Mouse (Mus musculus): ENCODE measurements around the gene Vmn2r83. TPM values are rescaled to one million over a fixed set of nuclear protein-coding genes. Genes with fewer than 3 reads are reported as not detected.

Vmn2r83 gene
- polyA plus RNA-seq (2014; fragmentation: Illumina TruSeq; extraction: RNeasy Lipid Tissue Mini Kit (QIAGEN cat#74804); ENCODE audit: low read depth, low replicate concordance): not detected

DNA sequence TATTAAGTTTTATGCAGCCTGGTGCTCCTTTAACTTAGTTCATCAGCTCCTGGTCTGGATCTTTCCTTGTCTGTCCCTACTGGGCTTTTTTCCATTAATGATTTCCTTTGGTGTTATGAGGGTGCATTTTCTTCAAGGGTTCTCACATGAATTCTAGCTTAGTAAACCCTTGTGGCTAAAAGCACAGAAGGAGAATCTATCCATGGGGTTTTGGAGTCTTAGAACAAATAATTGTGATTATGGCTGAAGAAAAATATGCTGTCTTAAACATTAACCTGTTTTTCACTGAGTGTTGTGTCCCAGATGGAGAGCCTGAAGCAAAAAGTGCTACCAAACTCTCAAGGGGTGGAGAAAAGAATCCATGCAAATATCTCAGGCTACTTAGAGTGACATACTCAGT lies at the start of gene Vmn2r83:
Gene Vmn2r83 (plus strand): TSS at position 301 of the 400 bp plus-strand sequence.

DNA sequence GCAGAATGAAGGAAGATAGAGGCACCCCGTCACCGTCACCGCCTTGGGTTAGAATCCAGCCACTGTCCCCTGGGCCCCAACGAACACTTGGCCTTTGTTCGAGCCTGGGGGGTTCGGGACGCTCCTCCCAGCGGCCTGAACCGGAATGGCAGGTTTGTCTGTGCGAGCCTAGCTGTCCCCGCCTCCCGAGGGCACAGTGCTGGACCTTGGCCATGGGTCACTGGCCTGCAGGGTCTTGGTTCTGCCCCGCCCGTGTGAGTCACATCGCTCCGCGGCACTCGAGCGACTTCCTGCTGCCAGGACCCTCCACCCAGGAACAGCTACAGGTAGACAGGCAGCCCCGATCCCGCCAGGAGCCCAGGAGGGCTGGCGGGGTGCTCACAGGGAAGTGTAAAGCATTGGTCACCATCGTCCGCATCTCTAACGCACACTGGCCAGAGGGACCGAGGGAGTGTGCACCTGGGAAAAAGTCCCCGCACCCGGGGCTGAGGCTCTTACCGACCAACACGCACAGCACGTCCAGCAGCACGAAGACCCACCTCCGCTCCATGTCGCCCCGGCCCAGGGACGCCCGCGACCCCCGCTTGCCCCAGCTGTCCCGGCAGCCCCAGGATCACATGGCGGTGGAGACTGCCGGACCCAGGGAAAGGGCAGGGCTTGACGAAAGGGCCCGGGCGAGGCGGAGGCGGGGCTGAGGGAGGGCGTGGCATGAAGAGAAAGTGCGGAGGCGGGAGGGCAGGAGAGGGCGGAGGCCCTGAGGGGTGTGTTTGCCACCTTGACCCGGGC lies 64.8 kb downstream of the Vmn2r83 start, which contains the start of gene Plpp2:
Gene Plpp2 (minus strand): TSS at position 671 of the 786 bp plus-strand sequence.

Other genes with a start within 250 kb of the Vmn2r83 start
- gene Vmn2r81, start 221.0 kb upstream of the Vmn2r83 start, polyA plus RNA-seq (2014; fragmentation: Illumina TruSeq; extraction: RNeasy Lipid Tissue Mini Kit (QIAGEN cat#74804); ENCODE audit: low read depth, low replicate concordance): not detected
- not detected for gene Vmn2r82, start 112.2 kb upstream of the Vmn2r83 start, polyA plus RNA-seq (2014; fragmentation: Illumina TruSeq; extraction: RNeasy Lipid Tissue Mini Kit (QIAGEN cat#74804); ENCODE audit: low read depth, low replicate concordance)
- gene Plpp2, start 65.1 kb downstream of the Vmn2r83 start, polyA plus RNA-seq (2014; fragmentation: Illumina TruSeq; extraction: RNeasy Lipid Tissue Mini Kit (QIAGEN cat#74804); ENCODE audit: low read depth, low replicate concordance): 3.2 TPM
- gene Mier2, start 86.5 kb downstream of the Vmn2r83 start, polyA plus RNA-seq (2014; fragmentation: Illumina TruSeq; extraction: RNeasy Lipid Tissue Mini Kit (QIAGEN cat#74804); ENCODE audit: low read depth, low replicate concordance): 14.6 TPM
- gene Theg, start 118.6 kb downstream of the Vmn2r83 start, polyA plus RNA-seq (2014; fragmentation: Illumina TruSeq; extraction: RNeasy Lipid Tissue Mini Kit (QIAGEN cat#74804); ENCODE audit: low read depth, low replicate concordance): not detected
- gene C2cd4c, start 145.3 kb downstream of the Vmn2r83 start, polyA plus RNA-seq (2014; fragmentation: Illumina TruSeq; extraction: RNeasy Lipid Tissue Mini Kit (QIAGEN cat#74804); ENCODE audit: low read depth, low replicate concordance): not detected
- gene Shc2, start 169.2 kb downstream of the Vmn2r83 start, polyA plus RNA-seq (2014; fragmentation: Illumina TruSeq; extraction: RNeasy Lipid Tissue Mini Kit (QIAGEN cat#74804); ENCODE audit: low read depth, low replicate concordance): 2.7 TPM
- gene Odf3l2, start 177.0 kb downstream of the Vmn2r83 start, polyA plus RNA-seq (2014; fragmentation: Illumina TruSeq; extraction: RNeasy Lipid Tissue Mini Kit (QIAGEN cat#74804); ENCODE audit: low read depth, low replicate concordance): not detected
- not detected for gene Madcam1, start 195.8 kb downstream of the Vmn2r83 start, polyA plus RNA-seq (2014; fragmentation: Illumina TruSeq; extraction: RNeasy Lipid Tissue Mini Kit (QIAGEN cat#74804); ENCODE audit: low read depth, low replicate concordance)
- gene Tpgs1, start 200.6 kb downstream of the Vmn2r83 start, polyA plus RNA-seq (2014; fragmentation: Illumina TruSeq; extraction: RNeasy Lipid Tissue Mini Kit (QIAGEN cat#74804); ENCODE audit: low read depth, low replicate concordance): 15.6 TPM
- gene Cdc34, start 213.5 kb downstream of the Vmn2r83 start, polyA plus RNA-seq (2014; fragmentation: Illumina TruSeq; extraction: RNeasy Lipid Tissue Mini Kit (QIAGEN cat#74804); ENCODE audit: low read depth, low replicate concordance): 255 TPM
- gene Gzmm, start 220.3 kb downstream of the Vmn2r83 start, polyA plus RNA-seq (2014; fragmentation: Illumina TruSeq; extraction: RNeasy Lipid Tissue Mini Kit (QIAGEN cat#74804); ENCODE audit: low read depth, low replicate concordance): 9.9 TPM
- 2,003 TPM for gene Bsg, start 235.8 kb downstream of the Vmn2r83 start, polyA plus RNA-seq (2014; fragmentation: Illumina TruSeq; extraction: RNeasy Lipid Tissue Mini Kit (QIAGEN cat#74804); ENCODE audit: low read depth, low replicate concordance)
- gene Hcn2, start 247.9 kb downstream of the Vmn2r83 start, polyA plus RNA-seq (2014; fragmentation: Illumina TruSeq; extraction: RNeasy Lipid Tissue Mini Kit (QIAGEN cat#74804); ENCODE audit: low read depth, low replicate concordance): 13.4 TPM

Measured in heart, adult 10 weeks (tissue).